Mouse (Mus musculus) cerebellum, adult 2 months (tissue): ENCODE measurements around the gene Tm9sf2. TPM values are rescaled to one million over a fixed set of nuclear protein-coding genes. Genes with fewer than 3 reads are reported as not detected.

Experiments used
- DNase-seq, 2 experiments: peaks; one replicate each; pipeline ENCODE4 v3.0.0; 2021
- H3K27ac ChIP-seq: fragments of 200-500 bp; 2 replicates; pipeline ENCODE4 v1.5.1; 2012; ENCODE audit warnings: low read length, control low read depth, inconsistent platforms; ENCODE audit not compliant: insufficient read depth
- H3K27me3 ChIP-seq: fragments of 200-500 bp; 2 replicates; pipeline ENCODE4 v1.6.1; 2012; ENCODE audit warnings: inconsistent platforms, mild to moderate bottlenecking, low read length, moderate library complexity; ENCODE audit not compliant: control insufficient read depth, insufficient read depth
- H3K4me1 ChIP-seq: fragments of 200-500 bp; 2 replicates; pipeline ENCODE4 v1.6.1; 2011; ENCODE audit warnings: low read length; ENCODE audit not compliant: control insufficient read depth, insufficient read depth
- H3K4me3 ChIP-seq: fragments of 200-500 bp; replicated peaks from 2 replicates; pipeline ENCODE3; 2011; ENCODE audit warnings: mild to moderate bottlenecking, low read depth, low read length, control low read depth; ENCODE audit not compliant: insufficient read depth
- CTCF ChIP-seq: fragments of 200-500 bp; IDR thresholded peaks from 2 replicates; pipeline ENCODE4 v1.5.1; 2011; ENCODE audit warnings: low read depth, mild to moderate bottlenecking, control low read depth, low read length, moderate library complexity, borderline replicate concordance; ENCODE audit not compliant: insufficient read depth
- POLR2A ChIP-seq: fragments of 200-500 bp; IDR thresholded peaks from 2 replicates; pipeline ENCODE4 v1.6.1; 2011; ENCODE audit warnings: low read length, control low read depth, borderline replicate concordance; ENCODE audit not compliant: insufficient read depth
- WGBS: fragments of 180-500 bp; shearing (Covaris S2); methylation state at CpG from one replicate; pipeline ENCODE4 v1.1.7; 2018; 5-methylcytosine and 5-hydroxymethylcytosine counted together
- polyA plus RNA-seq: library from polyadenylated mRNA; depleted of rRNA; stranded (reverse); fragments of >200 nt; gene quantifications from 2 replicates; pipeline ENCODE4 v1.2.3, GENCODE M21; 2012

Gene Tm9sf2
- polyA plus RNA-seq, 1 experiment = 81.4 TPM

- TF ChIP-seq CTCF = no peak
- TF ChIP-seq POLR2A = no peak
- Histone ChIP-seq H3K4me3 (no peak overlapping the region), H3K4me1 (no peaks in the 10 kb centered on the region; the same call in 1 of the 2 replicates), H3K27me3 (no peaks in the 10 kb centered on the region), H3K27ac (no peak overlapping the region)
- DNase-seq = no peak
- 92% methylated on average over 11 of the region's 11 CpGs for WGBS
Measured at GRCm38 (mm10) chr14:122183974-122184373, 77.1 kb downstream of the Tm9sf2 start.

- H3K4me3 ChIP-seq = no peak overlapping the region
- TF ChIP-seq POLR2A = no peak
- no peak for TF ChIP-seq CTCF
- H3K27me3 ChIP-seq = no peaks in the 10 kb centered on the region
- H3K27ac ChIP-seq = no peak overlapping the region
- H3K4me1 ChIP-seq = no peaks in the 10 kb centered on the region
- WGBS = 88% methylated on average over 5 of the region's 5 CpGs
- no peak for DNase-seq
Measured at GRCm38 (mm10) chr14:122188250-122188649, 81.4 kb downstream of the Tm9sf2 start.

GRCm38 (mm10) chr14:122189901-122190300 lies 83.1 kb downstream of the Tm9sf2 start:
- no peak overlapping the region for H3K27ac ChIP-seq
- no peaks in the 10 kb centered on the region for H3K27me3 ChIP-seq
- WGBS = 46% methylated on average over 5 of the region's 5 CpGs
- peak in 1 of 2 experiments; percentile 21 for DNase-seq
- TF ChIP-seq CTCF (no peak), POLR2A (no peak)
- H3K4me1 ChIP-seq = no peaks in the 10 kb centered on the region
- H3K4me3 ChIP-seq = no peak overlapping the region

GRCm38 (mm10) chr14:122190527-122190926 lies 83.7 kb downstream of the Tm9sf2 start:
- no peak overlapping the region for H3K4me3 ChIP-seq
- TF ChIP-seq CTCF (no peak), POLR2A (no peak)
- H3K27me3 ChIP-seq = no peaks in the 10 kb centered on the region
- no peak overlapping the region for H3K27ac ChIP-seq
- DNase-seq = no peak
- WGBS = 19% methylated on average over 2 of the region's 2 CpGs
- no peaks in the 10 kb centered on the region for H3K4me1 ChIP-seq

GRCm38 (mm10) chr14:122190941-122191510 lies 84.2 kb downstream of the Tm9sf2 start:
- Histone ChIP-seq H3K4me3 (no peak overlapping the region), H3K27me3 (no peaks in the 10 kb centered on the region), H3K4me1 (no peaks in the 10 kb centered on the region), H3K27ac (no peak overlapping the region)
- TF ChIP-seq POLR2A (no peak), CTCF (peak; percentile 88)
- WGBS = 12% methylated on average over 7 of the region's 7 CpGs
- peak; percentile 70 to 74 for DNase-seq

- Histone ChIP-seq H3K4me1 (no peaks in the 10 kb centered on the region), H3K27me3 (no peaks in the 10 kb centered on the region), H3K4me3 (no peak overlapping the region), H3K27ac (no peak overlapping the region)
- WGBS = 97% methylated on average over 8 of the region's 8 CpGs
- TF ChIP-seq POLR2A (no peak), CTCF (no peak)
- no peak for DNase-seq
Measured at GRCm38 (mm10) chr14:122194630-122195029, 87.8 kb downstream of the Tm9sf2 start.

GRCm38 (mm10) chr14:122196851-122197250 lies 90.0 kb downstream of the Tm9sf2 start:
- H3K4me3 ChIP-seq = no peak overlapping the region
- TF ChIP-seq CTCF (no peak), POLR2A (no peak)
- H3K27me3 ChIP-seq = no peaks in the 10 kb centered on the region
- no peak overlapping the region for H3K27ac ChIP-seq
- H3K4me1 ChIP-seq = no peaks in the 10 kb centered on the region
- DNase-seq = no peak
- 87% methylated on average over 6 of the region's 6 CpGs for WGBS

- H3K4me1 ChIP-seq = no peaks in the 10 kb centered on the region
- no peaks in the 10 kb centered on the region for H3K27me3 ChIP-seq
- DNase-seq = no peak
- H3K4me3 ChIP-seq = no peak overlapping the region
- 90% methylated on average over 14 of the region's 14 CpGs for WGBS
- no peak for TF ChIP-seq CTCF
- TF ChIP-seq POLR2A = no peak
- H3K27ac ChIP-seq = no peak overlapping the region
Measured at GRCm38 (mm10) chr14:122200247-122200885, 93.5 kb downstream of the Tm9sf2 start.
